Mouse (Mus musculus): ENCODE results near the gene 3300002I08Rik.

- TF ChIP-seq CTCF (IDR thresholded peaks at IDR 0.05; ENCODE audit: borderline replicate concordance, control insufficient read depth, extremely low read depth, insufficient read depth, low read length, poor library complexity) = no peak
- TF ChIP-seq POLR2A (IDR thresholded peaks at IDR 0.05; ENCODE audit: control insufficient read depth, extremely low read depth, insufficient read depth, low read length, poor library complexity) = no peak
Observed at GRCm38 (mm10) chr2:150318973-150319372, 43.6 kb downstream of the 3300002I08Rik start.

All from thymus, adult 2 months (tissue).